In genomic region chr1:119648205-119649111, GRCm38 (mm10) we compare ENCODE assay signal across 8 mouse cellular contexts. TPM values are rescaled to one million over a fixed set of nuclear protein-coding genes. Genes with fewer than 3 reads are reported as not detected.
DNase-seq lines count a peak whose midpoint lies in the region; ATAC-seq and TF ChIP-seq lines count a peak whose summit lies in the region.

Gene Epb41l5, minus strand, starts transcription at chr1:119649000.

- H3K36me3 ChIP-seq in embryonic facial prominence, embryonic 14.5 days (ENCODE audit: control insufficient read depth, insufficient read depth, low read length), result no peaks in the 10 kb centered on the region
- no peaks in the 10 kb centered on the region for H3K36me3 ChIP-seq in limb, embryonic 13.5 days
- H3K36me3 ChIP-seq in midbrain, embryonic 15.5 days (replicated peaks), result no peaks in the 10 kb centered on the region
- H3K36me3 ChIP-seq in spleen, adult 2 months (ENCODE audit: control insufficient read depth, insufficient read depth, low read length), result no peaks in the 10 kb centered on the region

- H3K9ac ChIP-seq in embryonic facial prominence, embryonic 14.5 days (ENCODE audit: low read depth, low read length), result peak within 1 kb of the TSS; percentile 82
- H3K9ac ChIP-seq in limb, embryonic 13.5 days, result peak within 1 kb of the TSS; percentile 71
- peak within 1 kb of the TSS; percentile 78 for H3K9ac ChIP-seq in midbrain, embryonic 15.5 days

- no peaks in the 10 kb centered on the region for H3K9me3 ChIP-seq in embryonic facial prominence, embryonic 14.5 days (ENCODE audit: control insufficient read depth, low read length)
- H3K9me3 ChIP-seq in limb, embryonic 13.5 days, result no peaks in the 10 kb centered on the region
- H3K9me3 ChIP-seq in midbrain, embryonic 15.5 days, result no peaks in the 10 kb centered on the region

- peak; percentile 95 for ATAC-seq in embryonic facial prominence, embryonic 14.5 days (ENCODE audit: low read depth)
- ATAC-seq in limb, embryonic 13.5 days (ENCODE audit: low FRiP score, low read depth), result peak; percentile 93
- peak; percentile 96 for ATAC-seq in midbrain, embryonic 15.5 days (replicated peaks)

- no peaks in the 10 kb centered on the region for H3K27me3 ChIP-seq in embryonic facial prominence, embryonic 14.5 days (replicated peaks; ENCODE audit: control insufficient read depth, insufficient read depth, low read length)
- H3K27me3 ChIP-seq in limb, embryonic 13.5 days, result no peaks in the 10 kb centered on the region
- no peaks in the 10 kb centered on the region for H3K27me3 ChIP-seq in midbrain, embryonic 15.5 days (replicated peaks)
- peaks cover 3% of the 10 kb centered on the region for H3K27me3 ChIP-seq in spleen, adult 2 months (ENCODE audit: control insufficient read depth, insufficient read depth, low read length)

- peak within 1 kb of the TSS; percentile 90 for H3K4me2 ChIP-seq in embryonic facial prominence, embryonic 14.5 days (ENCODE audit: low read depth, low read length)
- peak within 1 kb of the TSS; percentile 86 for H3K4me2 ChIP-seq in limb, embryonic 13.5 days (replicated peaks)
- H3K4me2 ChIP-seq in midbrain, embryonic 15.5 days, result peak within 1 kb of the TSS; percentile 90

- no peak for TF ChIP-seq CTCF in bone marrow, adult 2 months (IDR thresholded peaks at IDR 0.05; ENCODE audit: control insufficient read depth, insufficient read depth, low read length)
- no peak for TF ChIP-seq CTCF in spleen, adult 2 months (IDR thresholded peaks at IDR 0.05; ENCODE audit: extremely low read depth, insufficient read depth, insufficient read length, insufficient replicate concordance)

- under 1% methylated on average over 86 of the region's 86 CpGs for WGBS in bone marrow, adult 2 months
- WGBS in embryonic facial prominence, embryonic 14.5 days, result under 1% methylated on average over 65 of the region's 86 CpGs
- under 1% methylated on average over 86 of the region's 86 CpGs for WGBS in limb, embryonic 13.5 days
- under 1% methylated on average over 85 of the region's 86 CpGs for WGBS in midbrain, embryonic 15.5 days
- WGBS in spleen, adult 2 months, result under 1% methylated on average over 86 of the region's 86 CpGs

- no peaks in the 10 kb centered on the region; the same call in 1 of the 2 replicates for H3K4me1 ChIP-seq in bone marrow, adult 2 months (ENCODE audit: control insufficient read depth, insufficient read depth, low read length)
- no peaks in the 10 kb centered on the region for H3K4me1 ChIP-seq in embryonic facial prominence, embryonic 14.5 days (ENCODE audit: control insufficient read depth, insufficient read depth, low read length)
- H3K4me1 ChIP-seq in limb, embryonic 13.5 days, result no peaks in the 10 kb centered on the region
- H3K4me1 ChIP-seq in midbrain, embryonic 15.5 days, result peaks cover 5% of the 10 kb centered on the region
- no peaks in the 10 kb centered on the region; the same call in 1 of the 2 replicates for H3K4me1 ChIP-seq in spleen, adult 2 months (ENCODE audit: control insufficient read depth, insufficient read depth, insufficient read length)

- peak within 1 kb of the TSS; percentile 88 for H3K4me3 ChIP-seq in bone marrow, adult 2 months (replicated peaks; ENCODE audit: control insufficient read depth, low read depth, low read length)
- H3K4me3 ChIP-seq in embryonic facial prominence, embryonic 14.5 days (ENCODE audit: low read depth, low read length), result peak within 1 kb of the TSS; percentile 89
- H3K4me3 ChIP-seq in limb, embryonic 13.5 days, result peak within 1 kb of the TSS; percentile 81
- peak within 1 kb of the TSS; percentile 96 for H3K4me3 ChIP-seq in midbrain, embryonic 15.5 days
- H3K4me3 ChIP-seq in spleen, adult 2 months (ENCODE audit: extremely low read depth, insufficient read depth, insufficient read length), result peak within 1 kb of the TSS; percentile 91

- DNase-seq in A20 (ENCODE audit: low read depth, low spot score), result peak; percentile 92
- DNase-seq in embryonic facial prominence, embryonic 14.5 days (ENCODE audit: low spot score), result peak; percentile 94
- DNase-seq in heart, adult 8-10 months (ENCODE audit: low spot score), result peak; percentile 71
- DNase-seq in kidney, adult 8-10 months, result peak; percentile 84 to 89
- peak; percentile 25 to 68 for DNase-seq in spleen, adult 2 months (ENCODE audit: low read depth in 1 of 2, low spot score in 2 of 2)

- no peak for TF ChIP-seq POLR2A in bone marrow, adult 2 months (IDR thresholded peaks at IDR 0.05; ENCODE audit: borderline replicate concordance, control insufficient read depth, low read depth, low read length)
- TF ChIP-seq POLR2A in spleen, adult 2 months (IDR thresholded peaks at IDR 0.05; ENCODE audit: low read depth, low read length), result no peak

- peak within 1 kb of the TSS; percentile 33; the same call in 1 of the 2 replicates for H3K27ac ChIP-seq in bone marrow, adult 2 months (ENCODE audit: control insufficient read depth, insufficient read depth, low read depth, low read length, poor library complexity)
- H3K27ac ChIP-seq in embryonic facial prominence, embryonic 14.5 days (replicated peaks; ENCODE audit: low read depth, low read length), result peak within 1 kb of the TSS; percentile 58; the same call in 1 of the 2 replicates
- no peak within 1 kb of the TSS for H3K27ac ChIP-seq in limb, embryonic 13.5 days
- peak within 1 kb of the TSS; percentile 77 for H3K27ac ChIP-seq in midbrain, embryonic 15.5 days
- H3K27ac ChIP-seq in spleen, adult 2 months (ENCODE audit: insufficient read depth, low read length), result no peak within 1 kb of the TSS; the same call in 1 of the 2 replicates

RNA-seq across cellular contexts. Expression of gene Epb41l5, which starts in this region (rescaled TPM):
- polyA plus RNA-seq in bone marrow, adult 2 months (2011; ENCODE audit: insufficient read depth, insufficient read length, low replicate concordance, missing spikeins), result 0.40 and 2.4 TPM in 2 replicates
- 15.0 and 15.5 TPM in 2 replicates for polyA plus RNA-seq in embryonic facial prominence, embryonic 14.5 days (2014; fragmentation: Nextera tagmentation; extraction: Ambion mirVana)
- 1 to 10 TPM; 5.4 to 7.5 (median 5.8) TPM for total RNA-seq in heart, adult 8-10 months (2022)
- 9.6 and 10.3 TPM in 2 replicates for polyA plus RNA-seq in limb, embryonic 13.5 days (2015; fragmentation: Nextera tagmentation; extraction: Ambion mirVana)
- 20.2 and 20.4 TPM in 2 replicates for polyA plus RNA-seq in midbrain, embryonic 15.5 days (2015; fragmentation: Nextera tagmentation; extraction: Ambion mirVana)
- polyA plus RNA-seq in spleen, adult 2 months (2012; rRNA removed), result 0.30 and 0.86 TPM in 2 replicates

Comparison
In these comparisons a context has a peak if more than half of its experiments do, and no peak if none do; other contexts are left out.
1. Peak in DNase-seq and H3K4me3 ChIP-seq in spleen, adult 2 months; RNA of the gene not detected or under 1 TPM.
2. H3K27ac ChIP-seq: peak in bone marrow, adult 2 months (single experiment), embryonic facial prominence, embryonic 14.5 days (single experiment) and midbrain, embryonic 15.5 days (single experiment); none in limb, embryonic 13.5 days (single experiment) and spleen, adult 2 months (single experiment).
3. Peak in every context shown above with its lines, with median percentiles within 50 percentile points of each other: DNase-seq, H3K4me3 ChIP-seq, ATAC-seq, H3K4me2 ChIP-seq and H3K9ac ChIP-seq.